22 mouse cellular contexts compared by ENCODE assay signal in the genomic region with DNA sequence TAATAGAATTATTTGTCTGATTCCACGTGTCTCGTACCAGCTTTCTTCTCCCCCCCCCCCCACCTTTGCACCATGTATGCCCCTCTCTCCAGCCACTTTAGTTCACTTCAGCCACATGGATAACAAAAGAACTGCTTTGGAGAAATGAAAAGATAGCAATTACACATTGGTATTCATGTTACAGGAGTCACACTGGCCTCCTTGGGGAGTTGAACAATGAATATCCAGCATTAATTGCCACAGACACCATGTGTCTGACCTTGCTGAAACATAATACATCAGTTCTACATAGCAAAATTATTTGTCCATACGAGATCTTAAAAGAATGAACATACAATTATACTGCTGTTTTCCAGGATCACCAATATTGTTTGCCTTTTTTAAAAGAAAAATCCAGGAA.
DNase-seq lines count a peak whose midpoint lies in the region; ATAC-seq and TF ChIP-seq lines count a peak whose summit lies in the region.
"Had no signal": no experiment of that assay in that cellular context is flagged by ENCODE, and none has a peak within 500 bp of the region (broad histone marks: within the 10 kb centered on the region; RNA-seq: fewer than 3 reads in every experiment).

No protein-coding gene starts in this region.

- H3K4me2 ChIP-seq in midbrain, embryonic 12.5 days (replicated peaks) = no peak overlapping the region
- no peak overlapping the region for H3K4me2 ChIP-seq in midbrain, embryonic 11.5 days
- no peak overlapping the region for H3K4me2 ChIP-seq in neural tube, embryonic 11.5 days (ENCODE audit: low read depth)
- no peak overlapping the region for H3K4me2 ChIP-seq in liver, postnatal 0 days (ENCODE audit: low read depth, low read length)
- H3K4me2 ChIP-seq: embryonic facial prominence, embryonic 15.5 days; forebrain, embryonic 15.5 days had no signal

- peak overlapping the region; percentile 60 for H3K27ac ChIP-seq in midbrain, embryonic 12.5 days (replicated peaks)
- H3K27ac ChIP-seq in midbrain, embryonic 11.5 days (ENCODE audit: low read depth, low read length) = no peak overlapping the region
- peak overlapping the region; percentile 44; the same call in 1 of the 2 replicates for H3K27ac ChIP-seq in neural tube, embryonic 11.5 days (ENCODE audit: low read depth, low read length)
- H3K27ac ChIP-seq in liver, postnatal 0 days (ENCODE audit: low read depth) = no peak overlapping the region
- H3K27ac ChIP-seq: embryonic facial prominence, embryonic 15.5 days; forebrain, embryonic 15.5 days; heart, embryonic 10.5 days had no signal

- H3K4me1 ChIP-seq in midbrain, embryonic 12.5 days = peaks cover 42% of the 10 kb centered on the region
- peaks cover 16% of the 10 kb centered on the region for H3K4me1 ChIP-seq in midbrain, embryonic 11.5 days (ENCODE audit: control insufficient read depth, insufficient read depth, low read length)
- peaks cover 18% of the 10 kb centered on the region for H3K4me1 ChIP-seq in neural tube, embryonic 11.5 days (ENCODE audit: control insufficient read depth, insufficient read depth, low read length)
- no peaks in the 10 kb centered on the region; the same call in 1 of the 2 replicates for H3K4me1 ChIP-seq in liver, postnatal 0 days (ENCODE audit: insufficient read depth)

- H3K4me3 ChIP-seq in midbrain, embryonic 12.5 days = no peak overlapping the region
- H3K4me3 ChIP-seq in midbrain, embryonic 11.5 days (ENCODE audit: low read depth, low read length) = no peak overlapping the region
- no peak overlapping the region for H3K4me3 ChIP-seq in neural tube, embryonic 11.5 days (ENCODE audit: low read depth, low read length)
- H3K4me3 ChIP-seq in liver, postnatal 0 days (ENCODE audit: low read depth, low read length) = no peak overlapping the region
- H3K4me3 ChIP-seq: embryonic facial prominence, embryonic 15.5 days; erythroblast, embryonic 14.5 days; forebrain, embryonic 15.5 days; heart, embryonic 10.5 days had no signal

- 56% methylated on average over 3 of the region's 3 CpGs for WGBS in midbrain, embryonic 12.5 days
- WGBS in midbrain, embryonic 11.5 days = 49% methylated on average over 3 of the region's 3 CpGs
- WGBS in neural tube, embryonic 11.5 days = 55% methylated on average over 3 of the region's 3 CpGs
- 72% methylated on average over 3 of the region's 3 CpGs for WGBS in liver, postnatal 0 days (ENCODE audit: insufficient replicate concordance)

- DNase-seq in embryo, embryonic 11 days = peak; percentile 17
- no peak for DNase-seq in embryo, embryonic 10 days (ENCODE audit: low spot score)
- DNase-seq in midbrain, embryonic 11.5 days (ENCODE audit: low spot score, missing footprints) = no peak
- DNase-seq in neural tube, embryonic 11.5 days (ENCODE audit: low spot score) = no peak
- DNase-seq in neural tube, embryonic 10.5 days (ENCODE audit: extremely low spot score, low spot score) = no peak
- no peak for DNase-seq in liver, postnatal 0 days
- DNase-seq: adrenal gland, adult 8-10 months; adrenal gland, postnatal 36 days; B cell, adult 2 months; cerebellum, adult 11 months; cerebellum, adult 8-10 months; cerebellum, postnatal 14 days; gastrocnemius, postnatal 36 days; heart, postnatal 10 days; heart, postnatal 4 days had no signal

- TF ChIP-seq EP300 in liver, postnatal 0 days (IDR thresholded peaks at IDR 0.05; ENCODE audit: low read depth) = no peak

- TF ChIP-seq CTCF in liver, postnatal 0 days (IDR thresholded peaks at IDR 0.05; ENCODE audit: low read depth) = no peak

- H3K36me3 ChIP-seq in midbrain, embryonic 12.5 days = no peaks in the 10 kb centered on the region
- H3K36me3 ChIP-seq in midbrain, embryonic 11.5 days (ENCODE audit: control insufficient read depth, insufficient read depth, low read length) = no peaks in the 10 kb centered on the region
- H3K36me3 ChIP-seq in neural tube, embryonic 11.5 days (ENCODE audit: control insufficient read depth, insufficient read depth, low read length) = no peaks in the 10 kb centered on the region
- H3K36me3 ChIP-seq in liver, postnatal 0 days (replicated peaks; ENCODE audit: insufficient read depth, low read length) = no peaks in the 10 kb centered on the region
- H3K36me3 ChIP-seq: embryonic facial prominence, embryonic 15.5 days; forebrain, embryonic 15.5 days; G1E; heart, embryonic 10.5 days had no signal

- no peak for ATAC-seq in midbrain, embryonic 12.5 days (ENCODE audit: low FRiP score, low read depth)
- ATAC-seq in midbrain, embryonic 11.5 days (ENCODE audit: low FRiP score) = no peak
- ATAC-seq in neural tube, embryonic 11.5 days (ENCODE audit: insufficient read depth, low FRiP score, low TSS enrichment) = no peak
- no peak for ATAC-seq in liver, postnatal 0 days
- ATAC-seq: CD4-positive, CD25-positive, alpha-beta regulatory T cell, adult 4 months; forebrain, embryonic 15.5 days had no signal

- H3K9ac ChIP-seq in midbrain, embryonic 12.5 days (replicated peaks) = no peak overlapping the region
- no peak overlapping the region for H3K9ac ChIP-seq in midbrain, embryonic 11.5 days (ENCODE audit: low read length)
- H3K9ac ChIP-seq in neural tube, embryonic 11.5 days (ENCODE audit: low read length) = no peak overlapping the region
- no peak overlapping the region for H3K9ac ChIP-seq in liver, postnatal 0 days (replicated peaks)
- H3K9ac ChIP-seq: embryonic facial prominence, embryonic 15.5 days; forebrain, embryonic 15.5 days had no signal

- H3K27me3 ChIP-seq in midbrain, embryonic 12.5 days = peaks cover 7% of the 10 kb centered on the region; the same call in 1 of the 2 replicates
- no peaks in the 10 kb centered on the region for H3K27me3 ChIP-seq in midbrain, embryonic 11.5 days (ENCODE audit: control insufficient read depth, insufficient read depth, low read length)
- H3K27me3 ChIP-seq in neural tube, embryonic 11.5 days (ENCODE audit: control insufficient read depth, insufficient read depth, low read length) = no peaks in the 10 kb centered on the region
- 0 out of 2 replicates have a peak, but pooled peaks cover 3% of the 10 kb centered on the region for H3K27me3 ChIP-seq in liver, postnatal 0 days (ENCODE audit: insufficient read depth, low read length)
- H3K27me3 ChIP-seq: forebrain, embryonic 15.5 days had no signal

- no peaks in the 10 kb centered on the region for H3K9me3 ChIP-seq in midbrain, embryonic 12.5 days
- H3K9me3 ChIP-seq in midbrain, embryonic 11.5 days (ENCODE audit: control insufficient read depth, low read length) = no peaks in the 10 kb centered on the region
- no peaks in the 10 kb centered on the region for H3K9me3 ChIP-seq in neural tube, embryonic 11.5 days (ENCODE audit: control insufficient read depth, low read length)
- no peaks in the 10 kb centered on the region for H3K9me3 ChIP-seq in liver, postnatal 0 days (ENCODE audit: low read length)
- H3K9me3 ChIP-seq: embryonic facial prominence, embryonic 15.5 days; forebrain, embryonic 15.5 days; heart, embryonic 10.5 days had no signal

Comparison
In these comparisons a context has a peak if more than half of its experiments do, and no peak if none do; other contexts are left out.
1. H3K27ac ChIP-seq: peak in midbrain, embryonic 12.5 days (single experiment) and neural tube, embryonic 11.5 days (single experiment); none in midbrain, embryonic 11.5 days (single experiment) and liver, postnatal 0 days (single experiment).